Mouse (Mus musculus) urinary bladder, postnatal 36 days (tissue): ENCODE results near the gene Prune1.

ENCODE experiments used
- DNase-seq, 2 experiments: peaks; one replicate each; pipeline ENCODE4 v3.0.0; 2022; ENCODE audit warnings: low spot score in 2 of 2, mixed read lengths in 1 of 2

Prune1 gene

DNA sequence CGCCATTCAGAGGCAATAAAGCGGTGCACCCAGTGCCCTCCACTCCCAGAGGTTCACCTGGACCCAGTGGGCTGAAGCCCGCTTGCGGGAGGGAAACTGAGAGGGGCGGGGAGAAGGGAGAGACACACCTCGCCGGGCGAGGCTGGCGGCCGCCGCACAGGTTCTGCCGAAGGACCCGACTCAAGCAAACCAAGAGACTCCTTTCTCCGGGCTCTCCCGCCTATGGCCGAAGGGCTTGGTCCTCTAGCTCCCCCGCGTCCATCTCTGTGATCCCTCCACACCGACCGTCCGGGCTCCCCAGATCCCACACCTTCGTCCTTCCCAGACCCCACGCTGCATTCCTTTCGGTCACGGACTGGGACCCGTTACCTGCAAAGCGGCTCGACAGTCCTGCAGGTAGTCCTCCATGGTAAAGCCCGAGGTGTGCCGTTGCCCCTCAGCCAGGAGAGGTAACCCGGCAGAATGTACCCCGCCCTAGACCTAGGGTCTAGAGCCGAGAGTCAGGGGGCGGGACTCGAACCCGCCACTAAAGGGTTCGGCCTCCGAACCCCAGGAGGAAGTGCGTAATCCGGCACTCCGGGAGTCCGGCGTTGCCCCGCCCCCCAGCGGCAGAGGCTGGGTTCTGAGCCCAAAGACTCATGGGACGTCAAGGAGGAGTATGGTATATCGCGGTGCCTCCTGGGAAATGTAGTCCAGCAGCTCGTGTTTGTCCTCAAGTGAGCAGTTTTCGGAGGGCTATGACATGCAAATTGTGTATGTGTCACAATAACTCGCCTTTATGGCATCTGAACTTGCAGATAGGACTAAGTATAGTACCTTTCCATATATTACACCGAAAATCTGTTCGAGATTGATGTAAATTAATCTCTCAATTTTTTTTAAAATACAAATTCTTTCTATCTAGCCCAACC is at the start of gene Prune1, which contains the start of gene Mindy1:
Gene Prune1 (minus strand): TSS at position 861 of the 911 bp plus-strand sequence.
Gene Mindy1 (plus strand): TSS at position 130 of the 911 bp plus-strand sequence.
- DNase-seq, result peak; percentile 96 to 98

DNA sequence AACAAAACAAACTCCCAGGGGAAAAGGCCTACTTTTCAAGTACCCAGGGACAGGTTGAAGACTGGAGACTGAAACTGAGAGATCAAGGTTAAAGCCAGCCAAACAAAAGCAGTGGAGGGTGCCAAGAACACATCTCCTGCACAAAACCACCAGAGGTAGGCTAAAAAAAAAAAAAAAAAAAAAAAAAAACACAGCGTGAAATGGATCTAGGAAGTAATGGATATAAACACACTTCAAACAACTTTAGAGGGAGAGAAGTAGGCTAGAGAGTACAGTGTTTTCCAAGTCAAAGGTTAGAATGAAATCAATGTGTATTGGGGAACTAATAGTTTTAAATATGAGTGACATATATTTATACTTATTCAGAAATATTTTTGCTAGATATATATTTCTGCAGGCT is 49.7 kb upstream of the Prune1 start:
- DNase-seq, result no peak

DNA sequence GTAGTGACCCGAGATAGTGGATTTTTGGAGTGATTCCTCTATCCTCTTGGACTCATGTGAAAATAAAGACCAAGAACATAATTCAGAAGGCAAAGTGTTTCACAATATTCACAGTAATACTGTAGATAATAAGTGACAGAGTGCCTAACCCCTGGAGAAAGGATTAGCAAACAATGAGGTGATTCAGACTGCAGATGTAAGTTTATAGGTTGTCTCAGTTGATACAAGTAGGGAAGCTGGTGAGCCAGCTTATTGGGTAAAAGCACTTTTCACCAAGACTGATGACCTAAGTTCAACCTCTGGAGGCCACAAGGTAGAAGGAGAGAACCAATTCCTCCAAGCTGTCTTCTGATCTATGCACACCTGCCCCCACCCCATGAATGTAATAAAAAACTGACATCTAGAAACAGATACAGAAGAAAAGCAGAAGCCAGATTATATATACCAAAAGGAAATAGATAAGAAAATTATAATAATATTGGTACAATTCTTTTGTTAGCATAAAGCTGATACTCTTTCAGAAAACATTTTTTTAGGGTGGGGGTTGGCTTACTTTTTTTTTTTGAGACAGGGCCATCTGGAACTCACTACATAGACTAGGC is 47.0 kb upstream of the Prune1 start:
- no peak for DNase-seq

DNA sequence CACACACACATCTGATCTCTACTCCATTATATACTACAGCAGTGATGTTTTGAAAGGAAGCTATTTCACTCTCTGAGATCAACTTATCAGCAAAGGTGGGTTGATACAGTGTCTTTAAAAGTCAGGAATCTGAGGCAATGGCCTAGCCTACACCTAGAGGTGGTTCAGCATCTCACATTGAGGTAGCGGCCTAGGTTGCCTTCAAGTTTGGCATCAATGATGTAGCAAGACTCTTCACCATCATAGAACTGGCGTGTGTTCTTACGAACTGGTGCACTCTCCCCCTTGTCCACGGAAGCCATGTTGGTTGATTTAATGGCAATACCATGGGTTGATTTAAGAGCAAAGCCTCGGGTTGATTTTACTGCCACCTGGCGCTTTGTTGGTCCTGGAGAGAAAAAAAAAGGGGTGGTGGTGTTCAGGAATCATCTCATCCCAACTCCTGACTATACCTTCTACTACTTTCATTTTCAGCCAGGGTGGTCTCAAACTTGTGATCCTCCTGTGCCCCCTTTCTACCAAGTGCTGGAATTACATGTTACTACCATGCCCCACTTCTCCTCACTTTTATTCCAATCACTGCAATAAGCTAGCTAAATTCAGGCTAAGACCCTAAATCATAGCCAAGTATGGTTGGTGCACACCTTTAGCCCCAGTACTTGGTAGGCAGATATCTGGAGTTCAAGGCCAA is 42.7 kb upstream of the Prune1 start:
- DNase-seq, result no peak

DNA sequence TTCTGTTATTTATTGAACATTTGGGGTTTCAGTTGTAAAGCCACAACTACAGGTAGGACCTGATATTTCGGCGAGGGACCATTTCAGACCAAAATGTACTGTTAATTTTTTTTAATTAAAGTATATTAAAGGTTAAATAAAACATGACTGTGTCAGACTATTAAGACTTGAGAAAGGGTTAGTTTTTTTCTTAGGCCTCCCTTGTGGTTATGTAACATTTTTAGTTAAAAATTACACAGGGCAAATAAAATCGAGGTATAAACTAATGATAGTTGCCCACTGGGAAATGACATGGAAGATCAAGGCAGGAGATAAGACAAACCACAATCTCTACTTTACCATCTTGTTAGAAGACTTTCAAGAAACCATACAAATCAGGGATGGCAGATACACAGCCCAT is 41.6 kb upstream of the Prune1 start:
- no peak for DNase-seq

DNA sequence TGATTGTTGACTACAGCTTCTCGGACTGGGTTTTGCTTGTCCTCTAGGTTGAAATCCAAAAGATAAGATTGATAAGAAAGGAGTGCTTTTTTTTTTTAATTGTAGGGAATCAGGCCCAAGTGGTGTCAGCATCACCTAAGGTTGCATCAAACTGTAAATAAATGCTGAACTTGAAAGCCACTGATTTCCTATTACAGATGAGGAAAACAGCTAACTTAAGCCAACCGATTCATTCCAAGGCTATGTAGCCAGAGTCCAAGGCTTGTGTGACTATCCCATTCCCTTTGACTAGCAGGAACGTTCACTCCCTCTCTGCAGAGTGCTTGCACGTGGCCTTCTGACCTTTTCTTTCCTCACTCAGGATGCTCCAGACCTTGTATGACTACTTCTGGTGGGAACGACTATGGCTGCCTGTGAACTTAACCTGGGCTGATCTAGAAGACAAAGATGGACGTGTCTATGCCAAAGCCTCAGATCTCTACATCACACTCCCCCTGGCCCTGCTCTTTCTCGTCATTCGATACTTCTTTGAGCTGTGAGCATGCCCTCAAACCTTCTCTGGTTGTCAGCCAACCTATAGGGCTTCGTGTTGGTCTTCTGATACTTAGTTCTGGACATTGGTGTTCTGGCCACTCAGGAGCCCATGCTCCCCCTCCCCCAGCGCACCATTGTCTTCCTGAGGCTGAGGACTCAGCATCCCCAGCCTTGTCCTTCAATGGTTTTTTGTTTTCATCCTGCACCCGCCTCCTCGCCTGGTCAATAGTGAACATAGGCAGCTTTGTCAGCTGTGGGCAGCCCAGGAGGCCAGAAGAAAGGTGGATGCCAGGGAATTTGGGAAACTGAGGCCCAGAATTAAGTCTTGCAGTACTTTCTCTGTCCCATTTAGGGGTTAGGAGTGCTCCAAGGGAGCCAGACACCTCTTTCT is 38.1 kb upstream of the Prune1 start:
- no peak for DNase-seq

DNA sequence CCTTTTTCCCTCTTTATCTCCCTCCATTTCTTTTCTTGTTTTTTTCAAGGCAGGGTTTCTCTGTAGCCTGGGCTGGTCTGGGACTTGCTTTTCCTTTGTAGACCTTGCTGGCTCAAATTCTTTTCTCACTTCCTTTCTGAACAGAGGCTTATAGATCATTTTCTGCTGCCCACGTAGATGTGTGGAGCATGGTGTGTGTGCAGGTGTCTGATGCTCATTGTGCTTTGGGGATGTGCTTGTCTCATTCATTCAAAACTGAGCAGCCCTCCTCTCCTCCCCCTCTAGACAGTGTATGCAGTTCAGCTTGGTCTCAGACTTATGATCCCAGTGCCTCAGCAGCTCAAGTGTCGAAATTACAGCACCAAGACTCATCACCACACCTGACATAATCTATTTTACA is 37.2 kb upstream of the Prune1 start:
- no peak for DNase-seq

DNA sequence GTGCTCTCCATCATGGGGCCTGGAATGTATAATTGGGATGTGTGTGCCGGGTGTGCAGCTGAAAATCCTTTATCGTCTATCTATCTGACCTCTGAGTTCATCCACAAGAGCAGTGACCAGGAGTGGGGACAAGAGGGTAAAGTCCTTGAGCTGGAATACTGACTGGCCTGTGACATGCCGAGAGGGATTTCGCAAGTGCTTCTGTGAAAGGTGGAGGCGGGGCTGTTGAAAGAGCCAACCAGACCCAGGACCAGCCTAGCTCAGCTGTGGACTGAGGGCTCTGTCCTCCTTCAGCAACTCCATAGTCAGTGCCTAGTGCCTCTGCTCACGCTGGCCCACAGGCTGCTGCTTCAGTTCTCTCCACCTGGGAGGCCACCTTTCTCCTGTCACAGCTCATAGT is 36.7 kb upstream of the Prune1 start:
- peak in 1 of 2 experiments; percentile 66 for DNase-seq

DNA sequence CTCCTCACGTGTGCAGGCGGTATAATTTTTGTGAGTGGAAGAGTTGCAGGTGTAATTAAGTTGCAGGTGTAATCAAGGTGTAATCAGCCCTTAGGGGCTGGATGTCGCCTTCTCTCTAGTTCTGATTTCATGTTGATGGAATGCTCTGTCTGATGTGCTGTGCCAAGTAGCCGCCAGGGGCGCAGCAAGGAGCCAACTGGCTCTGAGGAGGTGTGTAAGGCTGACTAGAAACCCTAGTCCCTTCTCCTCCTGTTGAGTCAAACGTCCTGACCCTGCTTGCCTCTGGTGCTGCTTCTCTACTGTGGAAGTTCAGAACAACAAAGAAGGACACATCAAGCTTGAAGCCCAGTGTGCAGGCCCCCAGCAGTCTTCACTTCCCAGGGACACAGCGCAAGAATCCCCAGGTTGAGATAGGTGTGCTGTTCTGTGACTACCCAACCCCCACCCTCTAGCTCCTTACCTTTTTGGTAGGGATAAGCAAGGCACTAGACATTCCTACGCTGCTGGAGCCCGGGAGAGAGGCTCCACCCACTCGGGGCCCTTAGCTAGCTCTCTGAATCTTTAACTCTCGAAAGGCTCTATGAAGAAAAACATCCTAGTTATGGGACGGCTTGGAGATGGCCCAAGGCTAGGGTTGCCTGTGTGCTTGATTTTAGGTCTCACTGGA is 35.7 kb upstream of the Prune1 start:
- DNase-seq, result peak in 1 of 2 experiments; percentile 72

DNA sequence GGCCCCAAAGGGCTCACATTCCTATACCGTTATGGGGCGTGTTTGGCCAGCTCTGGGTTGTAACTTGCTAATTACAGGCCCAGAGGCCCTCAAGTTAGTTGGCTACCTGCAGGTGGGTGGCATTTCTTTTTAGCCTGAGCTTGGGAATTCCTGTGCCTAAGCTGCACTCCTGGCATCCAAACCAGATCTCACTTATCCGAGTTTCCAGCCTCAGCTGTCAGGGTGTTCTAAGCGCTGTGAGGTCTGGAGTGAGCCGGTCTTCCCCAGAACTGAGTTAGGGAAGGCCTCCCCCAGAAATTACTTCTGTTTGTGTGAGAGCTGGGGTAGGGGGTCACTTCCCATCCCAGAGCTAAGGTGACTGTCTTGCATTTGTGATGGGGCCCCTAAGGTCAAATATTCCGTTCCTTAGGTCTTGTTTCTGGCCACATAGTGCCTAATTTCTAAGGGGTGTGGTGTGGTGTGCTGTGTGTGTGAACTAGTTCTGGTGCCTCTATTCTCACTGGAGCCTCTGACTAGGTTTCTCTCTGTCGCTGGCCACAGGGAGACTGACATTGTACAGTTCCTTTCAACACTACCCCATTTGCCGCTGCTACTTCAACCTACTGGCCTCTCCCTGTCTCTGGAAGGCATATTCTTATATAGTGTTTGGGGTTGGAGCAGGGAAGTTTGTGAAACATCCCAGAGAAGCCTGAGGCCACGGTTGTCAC is 34.1 kb upstream of the Prune1 start:
- DNase-seq, result no peak

DNA sequence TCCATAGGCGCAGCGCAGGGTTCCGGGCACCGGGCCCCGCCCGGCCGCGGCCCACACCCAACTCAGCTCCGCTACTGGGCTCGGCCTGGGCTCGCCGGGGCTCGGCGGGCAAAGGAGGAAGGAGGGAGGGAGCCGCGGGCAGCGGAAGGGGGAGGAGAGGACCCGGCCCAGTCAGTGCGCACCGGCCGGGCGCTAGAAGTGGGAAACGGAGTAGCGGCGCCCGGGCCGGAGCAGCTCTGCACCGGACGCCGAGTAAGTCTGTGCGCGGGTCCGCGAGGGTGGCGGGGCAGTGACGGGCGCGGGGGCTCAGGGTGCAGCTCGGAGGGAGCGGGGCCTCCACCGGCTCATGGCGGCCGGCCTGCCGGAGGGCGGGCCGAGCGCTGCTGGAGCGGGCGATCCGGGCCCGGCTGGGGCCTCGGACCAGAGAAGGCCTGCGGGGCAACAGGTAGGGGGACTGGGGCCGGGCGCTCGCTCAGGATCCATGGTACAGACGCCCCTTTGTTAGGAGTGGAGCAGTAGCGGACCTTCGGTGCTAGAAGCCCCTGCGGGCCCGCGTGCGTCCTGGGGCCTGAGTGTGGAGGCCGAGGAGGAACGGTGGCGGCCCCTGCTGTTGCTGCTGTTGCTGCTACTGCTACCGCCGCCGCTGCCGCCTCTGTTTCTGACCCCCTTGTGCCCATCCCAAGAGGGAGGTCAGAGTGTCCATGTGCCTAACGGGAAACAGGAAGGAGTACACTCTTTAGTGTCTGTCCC is 33.4 kb upstream of the Prune1 start:
- peak; percentile 88 to 93 for DNase-seq

DNA sequence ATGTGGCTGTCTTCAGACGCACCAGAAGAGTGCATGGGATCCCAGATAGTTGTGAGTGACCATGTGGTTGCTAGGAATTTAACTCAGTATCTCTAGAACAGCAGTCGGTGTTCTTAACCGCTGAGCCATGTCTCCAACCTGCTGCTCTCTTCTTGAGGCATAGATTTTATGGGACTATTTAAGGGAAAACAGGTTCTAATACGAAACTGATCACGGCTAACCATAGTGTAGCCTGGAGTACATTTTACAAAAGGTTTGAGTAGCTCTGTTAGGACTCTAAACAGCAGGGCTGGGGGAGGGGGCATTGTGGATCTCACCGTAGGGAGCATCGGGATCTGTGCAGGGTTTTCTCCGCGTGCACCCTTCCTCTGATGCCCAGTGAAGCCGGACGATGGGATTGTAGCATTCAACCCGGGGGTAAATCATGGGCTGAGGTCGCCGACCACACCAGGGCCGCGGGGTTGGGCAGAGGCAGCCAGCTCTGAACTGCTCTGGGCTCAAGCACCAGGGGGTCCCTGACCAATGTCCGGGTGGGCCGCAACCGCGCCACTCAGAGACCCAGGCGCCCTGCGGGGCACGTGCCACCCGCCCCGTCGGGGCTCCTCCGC is 32.7 kb upstream of the Prune1 start, which contains the start of gene Cers2:
Gene Cers2 (plus strand): TSS at position 306 of the 608 bp plus-strand sequence.
- DNase-seq, result no peak

DNA sequence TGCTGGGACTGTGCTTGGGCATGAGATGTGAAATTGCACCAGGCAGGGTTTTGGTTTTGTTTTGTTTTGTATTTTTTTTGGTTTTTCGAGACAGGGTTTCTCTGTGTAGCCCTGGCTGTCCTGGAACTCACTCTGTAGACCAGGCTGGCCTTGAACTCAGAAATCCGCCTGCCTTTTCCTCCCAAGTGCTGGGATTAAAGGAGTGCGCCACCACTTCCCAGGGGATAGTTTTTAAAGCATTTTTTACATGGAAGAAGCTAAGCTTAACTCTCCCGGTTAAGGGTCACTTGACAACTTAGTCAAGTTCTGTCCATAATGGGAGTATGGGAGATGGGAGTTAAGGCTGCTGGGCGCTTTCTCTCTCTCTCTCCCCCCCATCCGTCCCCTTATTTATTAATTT is 32.2 kb upstream of the Prune1 start:
- no peak for DNase-seq

DNA sequence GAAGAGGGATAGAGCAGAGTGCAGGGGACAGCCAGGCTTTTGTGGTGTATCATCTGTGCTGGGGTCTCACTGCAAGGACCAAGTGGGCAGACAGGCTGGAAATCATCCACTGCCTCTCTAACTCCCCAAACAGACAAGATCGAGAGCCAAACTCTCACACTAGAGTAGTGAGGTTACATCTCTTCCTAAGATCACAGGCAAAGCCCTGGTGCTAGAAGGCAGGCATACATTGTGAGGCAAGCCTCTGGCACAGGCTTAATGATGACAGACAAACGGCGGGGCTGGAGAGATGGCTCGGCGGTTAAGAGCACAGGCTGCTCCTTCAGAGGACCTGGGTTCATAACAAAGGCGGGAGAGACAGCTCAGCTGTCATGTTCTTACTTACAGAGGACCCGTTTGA is 31.6 kb upstream of the Prune1 start:
- no peak for DNase-seq

DNA sequence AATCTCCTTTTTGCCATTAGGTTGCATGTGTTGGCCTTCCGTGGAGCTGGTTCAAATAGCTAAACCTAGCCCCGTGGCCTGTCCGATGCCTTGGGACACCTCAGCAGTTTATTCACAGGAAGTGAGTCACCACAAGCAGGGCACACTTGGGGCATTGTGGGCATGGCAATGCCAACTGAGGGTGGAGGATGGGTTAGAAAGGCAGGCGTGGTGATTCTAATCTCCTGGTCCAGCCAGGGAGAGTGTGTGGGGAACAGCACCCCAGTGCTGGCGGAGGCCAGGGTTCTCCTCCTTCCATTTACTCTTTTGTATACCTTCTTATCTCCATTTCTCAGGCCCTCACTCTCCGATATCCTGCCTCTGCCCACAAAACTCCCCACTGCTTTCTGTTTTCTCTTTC is 30.7 kb upstream of the Prune1 start:
- peak; percentile 60 to 69 for DNase-seq

DNA sequence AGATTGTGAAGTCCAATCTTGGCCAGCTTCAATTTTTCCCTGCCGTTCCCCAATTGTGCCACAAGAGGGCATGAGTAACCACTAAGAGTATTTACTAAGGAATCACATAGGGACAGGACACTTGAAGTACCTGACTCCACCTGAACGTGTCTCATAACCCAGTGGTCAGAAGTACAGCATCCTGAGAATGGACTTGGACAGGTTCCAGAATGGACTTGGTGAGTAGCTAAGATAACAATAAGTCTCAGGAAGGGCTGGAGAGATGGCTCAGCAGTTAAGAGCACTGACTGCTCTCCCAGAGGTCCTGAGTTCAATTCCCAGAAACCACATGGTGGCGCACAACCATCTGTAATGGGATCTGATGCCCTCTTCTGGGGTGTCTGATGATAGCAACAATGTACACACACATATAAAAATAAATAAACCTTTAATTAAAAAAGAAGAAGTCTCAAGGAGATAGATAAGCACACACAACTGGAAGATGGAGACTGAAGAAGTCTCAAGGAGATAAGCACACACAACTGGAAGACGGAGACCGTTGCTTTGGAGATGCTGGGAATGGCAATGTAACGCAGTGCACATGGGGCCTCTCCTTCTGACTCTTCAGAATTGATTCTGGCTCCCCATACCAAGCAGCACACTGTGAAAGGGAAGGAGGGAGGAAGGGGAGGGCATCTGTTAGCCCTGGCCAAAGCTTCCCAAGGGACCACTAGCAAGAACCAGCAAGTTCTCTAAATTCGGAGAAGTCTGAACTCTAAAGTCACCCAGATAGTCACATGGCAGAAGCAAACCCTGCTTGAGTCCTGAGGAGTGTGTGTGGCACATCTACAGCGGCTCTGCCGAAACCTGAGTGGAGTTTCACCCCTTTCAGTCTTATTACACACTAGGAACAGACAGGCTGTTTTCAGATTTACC is 29.3 kb upstream of the Prune1 start:
- DNase-seq, result peak in 1 of 2 experiments; percentile 75

DNA sequence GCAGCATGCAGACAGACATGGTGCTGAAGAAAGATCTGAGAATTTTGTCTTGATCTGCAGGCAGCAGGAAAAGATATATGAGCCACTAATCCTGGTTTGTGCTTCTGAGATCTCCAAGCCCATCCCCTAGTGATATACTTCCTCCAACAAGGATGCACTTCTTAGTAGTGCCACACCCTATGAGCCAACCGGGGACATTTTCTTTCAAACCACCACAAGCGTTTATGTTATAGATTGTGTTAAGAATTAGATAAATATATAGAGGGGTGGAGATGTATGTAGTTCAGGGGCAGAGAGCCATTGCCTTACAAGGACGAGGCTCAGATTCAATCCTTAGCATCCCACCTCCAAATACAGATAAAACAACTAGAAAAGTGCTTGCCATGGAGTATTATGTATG is 28.6 kb upstream of the Prune1 start:
- DNase-seq, result no peak

DNA sequence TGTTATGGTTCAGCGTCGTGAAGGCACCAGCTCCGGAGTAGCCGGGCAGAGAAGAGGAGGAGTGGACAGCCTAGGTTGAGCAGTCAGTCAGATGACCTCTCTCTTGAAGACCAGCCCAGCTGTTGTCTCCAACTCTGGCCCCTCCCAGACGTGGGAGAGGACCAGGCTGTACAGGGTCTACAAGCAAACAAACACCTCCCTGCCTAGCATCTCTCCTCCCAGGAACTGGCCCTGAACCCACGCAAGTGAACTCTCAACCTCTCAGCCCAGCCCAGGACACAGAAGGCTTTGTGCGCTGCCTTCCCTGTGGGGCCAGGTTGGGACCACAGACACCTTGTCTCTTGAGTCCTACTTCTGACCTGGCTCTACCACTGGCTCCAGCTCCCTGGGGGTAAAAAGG is 25.2 kb upstream of the Prune1 start, which contains the start of gene Anxa9:
Gene Anxa9 (minus strand): TSS at position 77 of the 400 bp plus-strand sequence.
- DNase-seq, result no peak
